Mouse (Mus musculus): Measurements from ENCODE around the gene Focad.

- TF ChIP-seq EP300 (IDR thresholded peaks at IDR 0.05; ENCODE audit: low read depth): no peak
- TF ChIP-seq CTCF (IDR thresholded peaks at IDR 0.05; ENCODE audit: low read depth): no peak
Observed at GRCm38 (mm10) chr4:88090316-88090715, 4.1 kb upstream of the Focad start.
